Mouse (Mus musculus) mouse trophoblast stem cell (cell line): ENCODE measurements around the gene Qpctl.

Experiments
- in situ Hi-C, 2 experiments: fragments of 300-500 bp; cut with MseI, MboI; formaldehyde crosslinking; loops; 2 replicates in 1 of 2; 3 replicates in 1 of 2; pipeline ENCODE4 v1.15.1; 2025

The Qpctl gene

GRCm38 (mm10) chr7:19148875-19149541 is at the start of gene Qpctl:
Qpctl (minus strand) TSS chr7:19149291.
- in situ Hi-C loops = no loop called here

GRCm38 (mm10) chr7:19197985-19198384 is 48.9 kb upstream of the Qpctl start:
- in situ Hi-C loops = no loop called here

DNA sequence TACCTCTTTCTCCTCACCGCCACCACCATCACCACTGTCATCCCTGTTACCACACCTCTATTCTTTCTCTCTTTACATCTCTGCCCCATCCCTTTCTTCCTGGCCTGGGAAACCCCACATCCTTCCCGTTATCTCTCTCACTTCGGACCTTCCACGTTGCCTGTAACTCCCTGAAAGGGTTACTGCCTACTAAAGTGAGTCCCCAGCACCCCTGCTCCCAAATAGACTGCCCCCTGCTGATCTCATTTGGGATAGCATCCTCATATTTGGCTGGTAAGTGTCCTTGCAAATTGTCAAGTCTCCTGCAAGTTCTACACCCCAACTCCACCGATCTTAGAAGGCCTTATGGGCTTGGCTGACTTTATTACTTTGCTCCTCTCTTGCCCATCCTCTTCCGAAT is 47.6 kb upstream of the Qpctl start:
- in situ Hi-C loops = no loop called here

- in situ Hi-C loops = no loop called here
Measured at GRCm38 (mm10) chr7:19194676-19195075, 45.6 kb upstream of the Qpctl start.

GRCm38 (mm10) chr7:19184758-19185157 is 35.7 kb upstream of the Qpctl start:
- in situ Hi-C loops = no loop called here

GRCm38 (mm10) chr7:19184250-19184649 is 35.2 kb upstream of the Qpctl start:
- in situ Hi-C loops = no loop called here

DNA sequence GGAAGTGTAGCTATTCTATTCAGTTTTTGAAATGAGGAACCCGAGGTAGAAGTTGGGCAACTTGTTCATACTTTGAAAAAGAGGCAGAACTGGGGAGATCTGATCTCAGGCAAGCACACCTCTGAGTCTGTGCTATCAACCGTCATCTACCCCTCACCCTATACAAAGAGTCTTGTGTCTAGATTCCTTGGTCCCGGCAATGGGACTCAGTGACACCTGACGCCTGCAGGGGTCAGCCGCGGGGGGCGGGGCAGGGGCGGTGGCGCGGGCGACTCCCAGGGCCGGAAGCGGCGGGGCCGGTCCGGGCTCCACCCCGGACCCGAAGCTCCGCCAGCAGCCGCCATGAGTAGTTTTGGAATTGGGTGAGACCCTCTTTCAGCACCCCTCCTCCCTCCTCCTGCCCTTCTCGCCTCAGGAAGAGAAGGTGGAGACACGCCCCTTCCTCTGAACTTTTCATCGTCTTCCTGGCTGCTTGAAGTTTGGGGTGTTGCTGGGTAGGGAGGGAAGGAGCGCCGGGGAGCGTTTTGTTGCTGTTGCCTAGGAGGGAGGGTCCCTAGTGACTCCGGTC is 31.9 kb upstream of the Qpctl start:
- in situ Hi-C loops = no loop called here

DNA sequence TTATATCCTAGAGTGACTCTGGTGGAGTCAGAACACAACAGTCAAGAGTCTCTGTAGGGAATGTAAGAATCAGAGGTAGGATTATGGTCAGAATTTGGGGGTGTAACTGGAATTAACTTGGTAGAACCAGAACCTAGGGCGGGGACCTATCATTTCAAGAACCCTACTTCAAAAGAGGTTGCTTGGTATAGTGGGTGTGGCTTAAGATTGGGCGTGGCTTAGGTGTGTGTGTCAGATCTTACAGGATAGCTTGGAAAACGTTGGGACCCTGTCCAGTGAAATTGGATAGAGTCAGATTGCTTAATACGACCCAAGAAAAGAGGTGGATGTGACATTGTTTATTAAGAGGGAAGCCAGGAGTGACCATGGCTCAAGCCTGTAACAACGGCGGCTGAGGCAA is 30.8 kb upstream of the Qpctl start:
- in situ Hi-C loops = loop anchor here in 1 of 2 experiments (5.0 kb wide), 1 partner anchor 102 kb away; the partner anchor contains the start of genes Ppm1n and Rtn2

- in situ Hi-C loops = loop anchor here in 1 of 2 experiments (5.0 kb wide), 1 partner anchor 103 kb away; the partner anchor contains the start of genes Ppm1n and Rtn2
Measured at GRCm38 (mm10) chr7:19179173-19179572, 30.1 kb upstream of the Qpctl start.

GRCm38 (mm10) chr7:19178443-19179092 is 29.5 kb upstream of the Qpctl start:
- in situ Hi-C loops = loop anchor here in 1 of 2 experiments (5.0 kb wide), 1 partner anchor 104 kb away; the partner anchor contains the start of genes Ppm1n and Rtn2

- in situ Hi-C loops = loop anchor here in 1 of 2 experiments (5.0 kb wide), 1 partner anchor 104 kb away; the partner anchor contains the start of genes Ppm1n and Rtn2
Measured at GRCm38 (mm10) chr7:19178035-19178434, 28.9 kb upstream of the Qpctl start.

- in situ Hi-C loops = loop anchor here in 1 of 2 experiments (5.0 kb wide), 1 partner anchor 105 kb away; the partner anchor contains the start of genes Ppm1n and Rtn2
Measured at GRCm38 (mm10) chr7:19177216-19177615, 28.1 kb upstream of the Qpctl start.

DNA sequence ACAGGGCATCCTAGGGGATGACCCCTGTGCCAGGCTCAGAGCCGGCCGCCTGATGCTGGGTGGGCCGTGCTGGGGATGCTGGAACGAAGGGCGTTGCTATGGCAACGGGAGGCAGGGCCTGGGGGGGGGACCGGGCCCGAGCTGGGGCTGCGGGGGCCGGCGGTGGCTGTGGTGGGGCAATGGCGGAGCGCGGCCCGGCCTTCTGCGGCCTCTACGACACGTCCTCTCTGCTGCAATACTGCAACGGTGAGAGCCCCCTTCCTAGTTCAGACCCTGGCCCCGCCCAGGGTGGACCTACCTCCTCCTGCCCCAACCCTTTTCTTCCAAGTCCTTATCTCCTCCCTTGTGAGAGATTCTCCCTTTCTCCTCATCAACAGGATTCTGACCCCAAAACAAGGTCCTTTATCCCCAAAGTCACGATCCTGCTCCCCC is 27.4 kb upstream of the Qpctl start:
- in situ Hi-C loops = loop anchor here in 1 of 2 experiments (5.0 kb wide), 1 partner anchor 106 kb away; the partner anchor contains the start of genes Ppm1n and Rtn2

- in situ Hi-C loops = loop anchor here in 1 of 2 experiments (5.0 kb wide), 1 partner anchor 106 kb away; the partner anchor contains the start of genes Ppm1n and Rtn2
Measured at GRCm38 (mm10) chr7:19175708-19176515, 26.8 kb upstream of the Qpctl start, which contains the start of gene Eml2. Eml2 (plus strand) TSS chr7:19176421.

DNA sequence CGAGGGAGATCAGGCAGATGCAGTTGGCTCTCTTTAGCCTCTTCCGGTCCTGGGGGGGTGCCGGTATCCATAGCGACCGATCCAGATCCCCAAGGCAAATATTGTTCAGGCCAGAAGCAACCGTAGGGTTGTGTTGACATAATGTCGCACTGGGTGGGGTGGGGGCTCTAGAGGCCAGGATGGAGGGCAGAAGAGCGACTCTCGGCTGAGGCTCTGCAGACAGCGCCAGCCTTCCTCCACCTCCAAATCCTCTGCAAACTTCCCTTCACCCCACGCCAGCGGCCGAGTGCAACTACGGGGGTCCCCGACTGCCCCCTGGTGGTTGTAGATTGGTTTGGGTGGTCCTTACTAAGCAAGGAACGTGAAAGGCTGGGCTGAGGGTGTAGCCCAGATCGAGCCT is 23.8 kb upstream of the Qpctl start:
- in situ Hi-C loops = no loop called here

GRCm38 (mm10) chr7:19171831-19172230 is 22.7 kb upstream of the Qpctl start:
- in situ Hi-C loops = no loop called here

DNA sequence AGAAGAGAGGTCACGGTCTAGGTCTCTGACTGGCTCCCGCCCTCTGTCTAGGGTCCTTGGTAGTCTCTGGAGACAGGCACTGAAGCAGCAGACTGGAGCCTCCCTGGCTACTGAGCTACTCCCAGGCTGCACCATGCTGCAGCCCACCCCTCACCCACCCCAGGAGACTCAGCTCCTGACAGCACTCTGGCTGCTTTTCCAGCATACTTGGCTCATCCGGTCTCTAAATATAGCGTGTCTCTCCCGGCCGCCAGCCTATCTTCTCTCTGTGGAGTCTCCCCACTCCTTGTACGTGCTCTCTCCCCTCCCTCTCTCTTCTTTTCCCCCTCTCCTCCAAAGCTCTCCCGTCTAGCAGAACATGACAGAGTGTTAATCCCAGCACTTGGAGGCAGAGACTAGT is 21.1 kb upstream of the Qpctl start:
- in situ Hi-C loops = no loop called here

DNA sequence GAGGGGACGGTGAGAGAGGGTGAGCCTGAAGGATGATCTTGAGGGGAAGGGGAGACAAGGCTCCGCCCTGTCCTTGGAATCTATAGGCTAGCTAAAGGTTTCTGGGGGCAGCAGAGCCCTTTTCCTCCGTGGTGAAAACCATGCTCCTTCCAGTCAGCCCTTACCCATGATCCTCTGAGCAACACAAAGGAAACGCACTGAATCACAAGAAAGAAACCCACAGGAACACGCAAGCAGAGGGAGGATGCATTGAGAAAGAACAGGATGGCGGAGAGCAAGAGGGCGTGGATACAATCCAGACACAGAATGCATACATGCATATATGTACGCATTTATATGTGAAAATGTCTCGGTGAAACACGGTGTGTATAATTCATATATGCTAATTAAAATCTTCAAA is 20.4 kb upstream of the Qpctl start:
- in situ Hi-C loops = no loop called here

GRCm38 (mm10) chr7:19166990-19167389 is 17.9 kb upstream of the Qpctl start:
- in situ Hi-C loops = no loop called here

DNA sequence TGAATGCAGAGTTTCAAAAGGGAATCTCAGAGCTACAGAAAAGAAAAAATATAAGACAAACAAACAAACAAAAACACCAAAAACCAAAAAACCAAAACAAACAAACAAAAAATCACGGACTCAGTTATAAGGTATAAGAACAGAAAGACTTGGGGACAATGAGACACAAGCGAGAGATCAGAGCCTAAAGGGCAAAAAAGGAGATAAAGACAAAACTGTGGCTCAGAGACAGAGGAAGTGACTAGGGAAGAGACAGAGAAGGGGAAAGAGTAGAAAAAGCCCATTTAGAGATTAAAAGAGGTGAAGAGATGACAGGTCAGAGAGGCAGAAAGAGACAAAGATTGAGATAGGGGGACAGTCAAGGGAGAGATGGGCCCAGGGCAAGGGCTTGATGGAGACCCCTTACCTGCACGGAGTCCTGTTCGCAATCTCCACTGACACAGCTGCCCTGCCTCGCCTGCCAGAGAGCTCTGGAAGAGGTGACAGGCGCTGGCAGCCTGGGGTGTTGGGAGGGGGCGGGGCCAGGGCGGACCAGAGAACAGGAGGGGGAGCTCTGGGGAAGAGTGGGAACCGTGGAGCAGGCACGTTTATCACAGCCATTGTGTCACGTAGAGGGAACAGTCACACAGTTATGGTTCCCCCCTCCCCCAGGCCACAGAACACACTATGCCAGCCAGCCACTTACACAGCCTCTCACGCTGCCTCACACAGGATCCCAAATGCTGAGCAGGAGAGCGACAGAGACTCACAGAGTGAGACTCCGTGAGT is 16.7 kb upstream of the Qpctl start, which contains the start of gene Gipr:
Gene Gipr, minus strand, starts transcription at position 472 of the 768 bp plus-strand sequence.
- in situ Hi-C loops = no loop called here
